Mouse (Mus musculus): ENCODE results near the gene C3. TPM values are rescaled to one million over a fixed set of nuclear protein-coding genes. Genes with fewer than 3 reads are reported as not detected.
A peak's percentile ranks its signal among the peaks of the same experiment; 100 is the strongest.

C3 gene
- polyA plus RNA-seq, 1 experiment from 2014 or later: 5.4 TPM

DNA sequence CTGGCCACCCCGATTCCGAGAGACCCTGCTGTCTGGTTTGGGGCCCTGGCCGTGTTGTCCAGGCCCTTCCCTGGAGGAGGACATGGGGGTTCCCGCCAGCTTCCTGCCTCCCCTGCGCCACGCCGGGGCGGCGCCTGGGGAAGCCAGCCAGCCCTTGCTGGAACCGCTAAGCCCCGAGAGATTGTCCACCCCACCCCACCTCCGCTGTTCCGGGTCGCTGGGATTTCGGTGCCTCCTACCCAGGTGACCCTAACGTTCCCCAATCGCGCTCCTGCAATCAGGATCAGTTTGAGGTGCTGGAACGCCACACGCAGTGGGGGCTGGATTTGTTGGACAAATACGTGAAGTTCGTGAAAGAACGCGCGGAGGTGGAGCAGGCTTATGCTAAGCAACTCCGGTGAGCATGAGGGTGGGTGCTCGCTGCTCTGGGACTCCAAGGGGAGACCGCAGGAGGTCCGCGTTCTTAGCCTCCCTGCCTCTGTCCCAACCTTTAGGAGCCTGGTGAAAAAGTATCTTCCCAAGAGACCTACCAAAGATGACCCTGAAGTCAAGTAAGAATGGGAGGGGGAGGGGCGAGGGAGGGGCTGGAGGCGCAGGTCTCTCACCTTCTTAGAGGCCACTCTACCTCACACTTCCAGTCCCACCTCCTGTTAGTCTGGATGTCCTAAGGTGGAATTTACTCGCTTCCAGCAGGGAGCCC lies 22.7 kb upstream of the C3 start:
- DNase-seq (ENCODE audit: low spot score): peak; percentile 14

- peak; percentile 95 for DNase-seq (ENCODE audit: low spot score)
These were observed 21.5 kb upstream of the C3 start, which contains the start of gene Trip10 for GRCm38 (mm10) chr17:57249186-57250181. TSS of gene Trip10 (plus strand) at chr17:57249455.

GRCm38 (mm10) chr17:57248771-57249170 lies 20.8 kb upstream of the C3 start:
- no peak for DNase-seq (ENCODE audit: low spot score)

- DNase-seq (ENCODE audit: low spot score): peak; percentile 93
These were observed 20.3 kb upstream of the C3 start, which contains the start of gene Gpr108 for GRCm38 (mm10) chr17:57248201-57248699. TSS of gene Gpr108 (minus strand) at chr17:57248446.

DNA sequence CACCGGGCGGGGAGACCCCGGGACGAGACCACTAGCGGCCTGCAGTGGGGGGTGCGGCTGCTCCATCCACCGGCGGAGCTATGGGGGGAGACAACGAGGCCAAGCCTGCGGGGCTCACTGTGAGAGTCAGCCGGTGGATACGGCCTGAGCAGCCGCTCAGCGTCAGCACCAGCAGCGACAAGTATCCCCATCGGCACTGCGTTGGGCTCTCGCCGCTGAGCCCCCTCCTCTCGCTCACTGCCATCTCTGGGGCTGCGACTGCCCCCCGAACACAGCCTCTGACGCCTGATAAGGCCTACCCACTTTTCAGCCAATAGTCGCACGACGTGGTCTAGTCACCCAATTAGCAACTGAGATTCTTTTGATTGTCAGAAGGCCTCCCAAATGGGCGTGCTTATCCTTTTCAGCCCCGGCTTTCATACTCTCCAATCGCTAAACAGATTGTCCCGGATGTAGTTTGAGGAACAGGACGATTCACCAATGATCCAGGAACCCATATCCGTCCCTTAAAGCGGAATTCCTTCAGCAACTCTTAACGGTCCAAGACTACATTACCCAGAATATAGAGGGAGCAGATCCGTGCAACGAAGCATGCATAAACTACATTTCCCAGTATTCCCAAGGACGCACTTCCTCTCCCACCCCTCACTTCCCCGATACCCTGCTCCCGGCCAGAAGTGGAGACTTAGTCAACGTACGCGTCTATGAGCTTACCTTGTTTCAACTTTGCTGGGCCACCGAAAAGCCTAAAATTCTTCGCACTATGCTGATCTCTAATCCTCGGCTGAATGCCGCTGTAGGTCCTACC lies 19.7 kb upstream of the C3 start:
- DNase-seq (ENCODE audit: low spot score): peak; percentile 98

DNA sequence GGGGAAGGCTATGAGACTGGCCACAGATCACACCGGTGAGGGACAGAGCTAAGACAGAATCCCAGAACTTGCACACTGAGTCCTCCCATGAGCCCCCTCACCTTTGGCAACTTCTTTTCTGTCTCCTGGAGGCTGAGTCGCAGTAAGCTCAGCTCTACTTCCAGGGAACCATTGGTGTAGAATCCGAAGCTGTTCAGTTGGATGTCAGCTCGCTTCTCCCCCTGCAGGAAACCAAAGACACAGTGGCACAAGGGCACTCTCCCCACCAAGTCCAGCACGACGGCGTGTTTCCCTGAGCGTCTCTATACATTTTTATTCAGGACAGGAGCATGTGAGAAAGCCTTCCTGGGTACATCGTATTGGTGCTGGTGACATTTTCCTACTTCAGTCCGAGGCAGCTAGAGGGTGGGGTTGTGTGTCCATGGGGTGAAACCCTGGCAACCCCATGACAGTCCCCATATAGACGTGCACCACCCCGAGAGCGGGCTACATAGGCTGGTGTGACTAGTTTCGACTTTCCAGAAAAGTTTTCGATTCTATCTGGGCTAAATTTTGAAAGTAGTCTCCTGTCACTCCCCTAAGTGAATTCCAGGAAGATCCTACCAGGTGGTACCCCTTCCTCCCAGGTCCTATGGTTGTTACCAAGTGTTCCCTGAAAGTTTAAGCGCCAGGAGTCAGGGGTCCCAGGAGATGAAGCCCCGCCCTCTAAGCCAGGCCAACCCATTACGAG lies 18.9 kb upstream of the C3 start:
- no peak for DNase-seq (ENCODE audit: low spot score)

- no peak for DNase-seq (ENCODE audit: low spot score)
These were observed 17.5 kb upstream of the C3 start for GRCm38 (mm10) chr17:57245311-57245929.

DNA sequence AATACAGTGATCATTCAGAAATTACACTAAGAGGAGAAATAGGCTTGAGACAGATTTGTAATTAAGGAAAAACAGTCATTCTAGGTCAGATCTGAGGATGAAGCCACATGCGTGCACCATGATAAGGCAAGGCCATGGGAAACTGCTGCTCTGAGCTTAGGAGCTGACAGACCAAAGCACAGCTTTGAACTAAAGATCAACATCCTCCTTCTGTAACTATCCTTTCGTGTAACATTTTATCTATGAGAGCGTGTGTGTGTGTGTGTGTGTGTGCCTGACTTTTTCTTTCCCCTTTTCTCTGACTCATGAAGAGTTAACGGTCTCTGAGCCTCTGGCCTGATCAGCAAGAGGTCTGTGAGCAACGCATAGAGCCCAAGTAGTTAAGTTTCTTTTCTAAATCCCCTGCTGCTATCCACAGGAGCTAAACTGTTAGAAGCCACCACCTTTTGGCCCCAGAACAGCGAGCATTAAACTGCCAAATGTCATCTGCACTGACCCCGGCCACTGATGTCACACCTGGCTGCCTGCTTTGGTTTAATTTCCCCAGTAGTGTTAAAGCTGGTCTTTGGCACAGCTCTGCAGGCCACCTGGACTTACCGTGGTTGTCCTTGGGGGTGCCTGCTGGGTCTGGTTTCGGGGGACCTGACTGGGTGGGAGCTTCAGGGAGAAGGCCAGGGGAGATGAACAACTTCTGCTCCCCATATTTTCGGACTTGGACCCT lies 15.9 kb upstream of the C3 start:
- DNase-seq (ENCODE audit: low spot score): no peak

DNA sequence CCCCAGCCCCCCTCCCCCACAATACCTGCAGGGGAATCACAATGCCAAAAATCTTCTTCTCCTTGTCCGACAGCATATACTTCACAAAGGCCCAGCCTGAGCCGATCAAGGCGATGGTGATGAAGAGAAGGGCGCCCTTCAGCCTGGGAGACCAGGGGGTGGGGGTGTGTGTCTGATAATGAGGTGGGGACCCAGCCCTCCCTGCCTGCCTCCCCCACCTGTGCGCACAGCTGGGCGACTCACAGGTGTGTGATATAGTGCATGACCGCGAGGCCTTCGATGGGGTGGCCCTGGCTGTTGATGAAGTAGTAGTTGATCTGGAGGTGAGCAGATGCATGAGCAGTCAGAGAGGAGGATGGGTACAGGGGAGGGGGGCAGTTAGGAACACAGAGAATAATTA lies 9.2 kb upstream of the C3 start:
- DNase-seq (ENCODE audit: low spot score): no peak

- no peak for DNase-seq (ENCODE audit: low spot score)
These were observed 7.9 kb upstream of the C3 start for GRCm38 (mm10) chr17:57235803-57236202.

GRCm38 (mm10) chr17:57234254-57234928 lies 6.5 kb upstream of the C3 start:
- no peak for DNase-seq (ENCODE audit: low spot score)

- no peak for DNase-seq (ENCODE audit: low spot score)
These were observed 5.1 kb upstream of the C3 start for GRCm38 (mm10) chr17:57233038-57233437.

DNA sequence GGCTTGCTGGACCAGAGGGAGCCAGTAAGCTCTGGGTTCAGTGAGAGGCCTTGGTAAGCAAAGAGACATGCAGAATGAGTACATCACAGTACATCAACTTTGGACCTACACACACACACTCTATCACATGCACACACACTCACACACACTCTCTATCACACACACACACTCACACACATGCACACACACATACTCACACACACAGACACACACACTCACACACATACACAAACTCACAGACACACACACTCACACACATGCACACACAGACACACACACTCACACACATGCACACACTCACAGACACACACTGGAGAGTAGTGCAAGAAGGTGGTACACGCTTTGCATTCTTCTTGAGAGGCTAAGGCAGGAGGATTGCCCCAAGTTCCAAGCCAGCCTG lies 4.3 kb upstream of the C3 start:
- no peak for DNase-seq (ENCODE audit: low spot score)

- no peak for DNase-seq (ENCODE audit: low spot score)
These were observed 3.4 kb upstream of the C3 start for GRCm38 (mm10) chr17:57231321-57231771.

DNA sequence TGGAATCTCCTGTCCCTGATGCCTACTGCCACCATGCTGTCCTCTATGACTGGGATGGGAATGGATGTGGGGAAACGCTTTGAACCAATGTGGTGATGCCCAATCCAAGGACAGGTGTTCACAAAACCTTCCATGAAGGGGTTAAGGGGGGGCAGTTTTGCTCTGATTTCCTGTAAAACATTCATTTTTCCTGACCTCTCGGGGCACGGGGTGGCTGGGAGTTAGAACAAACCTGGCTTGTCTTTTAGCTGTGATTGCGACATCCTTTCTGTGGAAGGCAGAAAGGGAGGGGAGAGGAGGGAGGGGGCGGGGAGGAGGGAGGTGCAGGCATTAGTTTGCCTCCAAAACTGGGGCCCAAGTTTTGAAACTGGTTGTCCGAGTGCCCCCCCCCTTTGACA lies 2.8 kb upstream of the C3 start:
- DNase-seq (ENCODE audit: low spot score): no peak

- no peak for DNase-seq (ENCODE audit: low spot score)
These were observed 2.2 kb upstream of the C3 start for GRCm38 (mm10) chr17:57229851-57230727.

DNA sequence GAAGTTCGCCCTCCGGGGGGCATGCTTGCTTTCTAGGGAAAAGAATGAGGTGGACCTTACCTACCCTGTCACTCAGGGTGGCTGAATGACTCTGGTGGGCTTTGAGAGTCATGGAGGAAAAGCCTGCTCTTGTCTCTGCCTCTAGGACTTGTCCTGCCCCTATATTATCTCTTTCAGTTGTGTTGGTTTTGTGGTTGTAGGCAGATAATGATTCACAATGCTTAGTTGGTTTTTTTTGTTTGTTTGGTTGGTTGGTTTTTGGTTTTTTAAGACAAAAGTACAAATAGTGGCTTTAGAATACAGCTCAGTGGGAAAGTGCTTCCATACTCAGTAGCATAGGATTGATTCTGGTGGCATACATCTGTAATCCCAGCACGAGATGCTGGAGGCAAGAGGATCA lies 937 bp upstream of the C3 start:
- DNase-seq (ENCODE audit: low spot score): no peak

GRCm38 (mm10) chr17:57227468-57227867 lies 468 bp downstream of the C3 start:
- no peak for DNase-seq (ENCODE audit: low spot score)
